In genomic region chr3:149333131-149333530, GRCm38 (mm10) we compare ENCODE assay signal across 13 mouse cellular contexts.
"Had no signal": no experiment of that assay in that cellular context is flagged by ENCODE, and none has a peak within 500 bp of the region (broad histone marks: within the 10 kb centered on the region; RNA-seq: fewer than 3 reads in every experiment).

No protein-coding gene starts in this region.

- H3K27ac ChIP-seq: kidney, postnatal 0 days; limb, embryonic 15.5 days; liver, embryonic 12.5 days; lung, embryonic 15.5 days; neural tube, embryonic 15.5 days had no signal

- DNase-seq: kidney, adult 18-20 months; kidney, postnatal 36 days; layer of hippocampus, adult 9-11 months; layer of hippocampus, postnatal 36 days; right cerebral cortex, postnatal 4 days; spleen, adult 18-20 months; thymus, adult 18-20 months; thymus, postnatal 14 days had no signal

- H3K4me3 ChIP-seq: limb, embryonic 15.5 days; liver, embryonic 12.5 days; lung, embryonic 15.5 days; neural tube, embryonic 15.5 days had no signal

- ATAC-seq: liver, embryonic 12.5 days had no signal

- H3K4me1 ChIP-seq: limb, embryonic 15.5 days; neural tube, embryonic 15.5 days had no signal

- H3K4me2 ChIP-seq: limb, embryonic 15.5 days; liver, embryonic 12.5 days; lung, embryonic 15.5 days; neural tube, embryonic 15.5 days had no signal

- H3K36me3 ChIP-seq: limb, embryonic 15.5 days; liver, embryonic 12.5 days; lung, embryonic 15.5 days; neural tube, embryonic 15.5 days had no signal

- H3K9me3 ChIP-seq: limb, embryonic 15.5 days; liver, embryonic 12.5 days; lung, embryonic 15.5 days; neural tube, embryonic 15.5 days had no signal

- H3K9ac ChIP-seq: limb, embryonic 15.5 days; liver, embryonic 12.5 days; lung, embryonic 15.5 days; neural tube, embryonic 15.5 days had no signal

- H3K27me3 ChIP-seq: lung, embryonic 15.5 days; neural tube, embryonic 15.5 days had no signal
